Mouse (Mus musculus) heart, postnatal 25 days (tissue): ENCODE results near the gene Gm26558. TPM values are rescaled to one million over a fixed set of nuclear protein-coding genes. Genes with fewer than 3 reads are reported as not detected.

ENCODE experiments used
- DNase-seq: peaks from one replicate; pipeline ENCODE4 v3.0.0; 2022; ENCODE audit warnings: low spot score
- intact Hi-C: fragments of 180-260 bp; cut with DNase I; formaldehyde crosslinking; loops from one replicate; pipeline ENCODE4 v1.15.1; 2025
- total RNA-seq, 2 experiments: library from RNA; stranded (reverse); gene quantifications; 2 replicates each; pipeline ENCODE4 v1.2.3; 2021

Gm26558 gene
- total RNA-seq, 2 experiments from 2014 or later: not detected

- intact Hi-C loops: no loop called here
- DNase-seq: no peak
These were observed 10.1 kb downstream of the Gm26558 start for GRCm38 (mm10) chr2:70651820-70652219.

- DNase-seq: no peak
- intact Hi-C loops: no loop called here
These were observed 12.4 kb downstream of the Gm26558 start for GRCm38 (mm10) chr2:70649471-70649870.

GRCm38 (mm10) chr2:70648271-70648670 is 13.6 kb downstream of the Gm26558 start:
- no peak for DNase-seq
- intact Hi-C loops: no loop called here

GRCm38 (mm10) chr2:70647681-70648080 is 14.2 kb downstream of the Gm26558 start:
- intact Hi-C loops: no loop called here

GRCm38 (mm10) chr2:70645266-70645780 is 16.6 kb downstream of the Gm26558 start:
- intact Hi-C loops: no loop called here
- no peak for DNase-seq

More at GRCm38 (mm10) chr2:70647681-70648080, 14.2 kb downstream of the Gm26558 start:
- DNase-seq: no peak

- no peak for DNase-seq
- intact Hi-C loops: no loop called here
These were observed 18.8 kb downstream of the Gm26558 start for GRCm38 (mm10) chr2:70642971-70643565.

GRCm38 (mm10) chr2:70640968-70641367 is 20.9 kb downstream of the Gm26558 start:
- no peak for DNase-seq
- intact Hi-C loops: no loop called here

- DNase-seq: no peak
- intact Hi-C loops: no loop called here
These were observed 27.7 kb downstream of the Gm26558 start for GRCm38 (mm10) chr2:70634028-70634690.

- intact Hi-C loops: no loop called here
- DNase-seq: no peak
These were observed 29.5 kb downstream of the Gm26558 start for GRCm38 (mm10) chr2:70632412-70632811.

- intact Hi-C loops: no loop called here
- no peak for DNase-seq
These were observed 30.6 kb downstream of the Gm26558 start for GRCm38 (mm10) chr2:70631321-70631720.

GRCm38 (mm10) chr2:70629921-70630320 is 32.0 kb downstream of the Gm26558 start:
- DNase-seq: no peak
- intact Hi-C loops: no loop called here

- intact Hi-C loops: no loop called here
- DNase-seq: no peak
These were observed 32.6 kb downstream of the Gm26558 start for GRCm38 (mm10) chr2:70629339-70629761.

GRCm38 (mm10) chr2:70628397-70628796 is 33.5 kb downstream of the Gm26558 start:
- intact Hi-C loops: no loop called here
- no peak for DNase-seq

- intact Hi-C loops: no loop called here
- no peak for DNase-seq
These were observed 36.1 kb downstream of the Gm26558 start for GRCm38 (mm10) chr2:70625761-70626160.

- no peak for DNase-seq
- intact Hi-C loops: no loop called here
These were observed 39.7 kb downstream of the Gm26558 start for GRCm38 (mm10) chr2:70622244-70622643.

GRCm38 (mm10) chr2:70620225-70620624 is 41.7 kb downstream of the Gm26558 start:
- intact Hi-C loops: no loop called here
- no peak for DNase-seq

GRCm38 (mm10) chr2:70619232-70619835 is 42.6 kb downstream of the Gm26558 start:
- intact Hi-C loops: no loop called here
- DNase-seq: no peak

GRCm38 (mm10) chr2:70616617-70617016 is 45.3 kb downstream of the Gm26558 start:
- no peak for DNase-seq
- intact Hi-C loops: no loop called here

GRCm38 (mm10) chr2:70616076-70616475 is 45.8 kb downstream of the Gm26558 start:
- intact Hi-C loops: no loop called here
- DNase-seq: no peak

- intact Hi-C loops: no loop called here
- DNase-seq: no peak
These were observed 47.1 kb downstream of the Gm26558 start for GRCm38 (mm10) chr2:70614745-70615351.
